Mouse (Mus musculus): ENCODE data around the gene Gh. TPM values are rescaled to one million over a fixed set of nuclear protein-coding genes. Genes with fewer than 3 reads are reported as not detected.

Gh gene
- polyA plus RNA-seq, 1 experiment from 2014 or later = not detected

- no peak overlapping the region for H3K27ac ChIP-seq
- H3K4me3 ChIP-seq = no peak overlapping the region
- H3K4me2 ChIP-seq = no peak overlapping the region
- 90% methylated on average over 10 of the region's 10 CpGs for WGBS (ENCODE audit: insufficient replicate concordance)
- no peak overlapping the region for H3K9ac ChIP-seq
- peaks cover 42% of the 10 kb centered on the region for H3K4me1 ChIP-seq
- H3K27me3 ChIP-seq (replicated peaks) = no peaks in the 10 kb centered on the region
- H3K9me3 ChIP-seq (replicated peaks) = no peaks in the 10 kb centered on the region
- H3K36me3 ChIP-seq = peaks cover 77% of the 10 kb centered on the region
- no peak for ATAC-seq
Observed at GRCm38 (mm10) chr11:106266431-106266830, 35.2 kb downstream of the Gh start.

DNA sequence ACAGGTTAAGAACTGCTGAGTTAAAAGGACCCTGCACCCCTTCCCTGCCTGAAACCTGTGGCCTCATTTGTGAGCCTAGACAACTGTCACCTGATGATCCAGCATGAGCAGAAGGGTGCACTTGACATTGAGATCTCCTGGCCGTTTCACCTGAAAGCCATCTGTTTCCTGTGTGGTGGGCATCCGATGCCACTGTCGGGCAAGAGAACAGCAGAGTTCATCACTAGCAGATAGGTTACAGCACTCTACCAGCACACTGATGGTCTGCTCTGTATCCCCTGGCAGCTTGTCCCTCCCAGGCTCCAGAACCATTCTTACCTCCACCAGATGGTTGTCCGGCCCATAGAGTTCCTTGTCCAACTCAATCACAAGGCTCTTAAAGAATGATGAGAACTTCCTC lies 36.1 kb downstream of the Gh start:
- H3K36me3 ChIP-seq = peaks cover 85% of the 10 kb centered on the region
- H3K4me2 ChIP-seq = no peak overlapping the region
- no peak for ATAC-seq
- no peak overlapping the region for H3K4me3 ChIP-seq
- H3K9me3 ChIP-seq (replicated peaks) = no peaks in the 10 kb centered on the region
- H3K4me1 ChIP-seq = peaks cover 33% of the 10 kb centered on the region
- H3K9ac ChIP-seq = no peak overlapping the region
- H3K27ac ChIP-seq = no peak overlapping the region
- no peaks in the 10 kb centered on the region for H3K27me3 ChIP-seq (replicated peaks)
- 74% methylated on average over 4 of the region's 4 CpGs for WGBS (ENCODE audit: insufficient replicate concordance)

DNA sequence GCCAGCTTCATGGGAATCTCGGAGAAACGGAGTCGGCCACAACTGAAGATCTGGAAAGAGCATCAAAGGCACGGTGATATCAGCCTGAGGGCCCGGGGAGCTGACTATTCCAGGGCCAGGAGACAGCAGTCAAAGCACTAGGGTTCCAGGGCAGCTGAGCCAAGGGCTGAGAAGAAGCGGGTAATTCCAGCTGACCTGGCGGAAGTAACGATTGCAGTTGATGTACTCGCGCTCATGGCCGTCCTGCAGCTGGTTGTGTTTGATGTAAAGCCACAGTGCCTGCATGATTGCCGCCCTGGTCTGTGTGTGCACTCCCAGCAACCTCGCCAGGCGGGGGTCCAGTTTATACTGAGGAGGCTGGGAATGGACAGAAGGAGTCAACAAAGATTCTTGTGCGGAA lies 36.7 kb downstream of the Gh start:
- Histone ChIP-seq H3K4me2 (no peak overlapping the region), H3K9me3 (replicated peaks) (no peaks in the 10 kb centered on the region), H3K36me3 (peaks cover 87% of the 10 kb centered on the region), H3K27ac (no peak overlapping the region), H3K27me3 (replicated peaks) (no peaks in the 10 kb centered on the region), H3K4me3 (no peak overlapping the region), H3K9ac (no peak overlapping the region), H3K4me1 (peaks cover 27% of the 10 kb centered on the region)
- WGBS (ENCODE audit: insufficient replicate concordance) = 89% methylated on average over 15 of the region's 15 CpGs
- ATAC-seq = no peak

DNA sequence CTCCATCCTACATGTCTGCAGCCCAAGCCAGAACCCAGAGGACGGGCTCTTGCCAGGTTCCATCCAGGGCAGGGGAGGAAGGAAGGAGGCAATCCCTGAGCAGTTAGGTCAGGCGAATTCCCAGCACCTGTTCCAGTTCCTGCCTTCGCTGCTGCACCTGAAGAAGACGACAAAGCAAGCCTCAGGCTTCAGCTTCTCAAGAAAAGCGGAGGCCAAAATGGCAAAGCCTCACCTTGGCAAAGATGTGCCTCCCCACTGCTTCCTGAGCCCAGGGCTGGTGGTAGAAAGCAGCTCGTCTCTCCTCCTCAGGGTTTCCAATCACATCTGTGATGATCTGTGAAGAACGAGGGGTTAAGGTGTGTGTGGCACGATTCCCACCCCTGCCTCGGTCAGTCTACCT lies 37.7 kb downstream of the Gh start:
- no peak for ATAC-seq

DNA sequence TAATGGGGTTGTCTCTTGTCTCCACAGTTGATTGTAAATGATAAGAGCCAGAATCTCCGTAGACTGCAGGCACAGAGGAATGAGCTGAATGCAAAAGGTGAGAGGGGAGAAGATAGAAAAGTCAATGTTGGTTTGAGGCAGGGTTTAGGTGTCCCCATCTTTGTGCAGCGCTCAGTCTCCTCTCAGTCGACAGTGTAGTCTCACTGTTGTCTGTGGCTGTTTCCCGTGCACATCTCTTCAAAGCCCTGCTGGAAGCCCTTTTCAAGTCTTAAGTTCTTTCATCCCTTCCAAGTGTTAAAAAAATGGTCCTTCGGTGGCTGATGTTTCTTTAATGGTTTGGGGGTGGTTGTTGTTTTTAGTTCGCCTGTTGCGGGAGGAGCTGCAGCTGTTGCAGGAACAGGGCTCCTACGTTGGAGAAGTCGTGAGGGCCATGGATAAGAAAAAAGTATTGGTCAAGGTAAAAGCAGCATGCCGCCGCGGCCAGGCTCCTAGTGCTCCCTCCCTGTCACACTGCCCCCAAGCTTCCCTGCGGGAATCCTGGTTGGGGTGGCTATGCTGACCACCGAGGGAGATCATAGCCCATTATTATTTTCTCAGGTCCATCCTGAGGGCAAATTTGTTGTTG lies 40.7 kb downstream of the Gh start:
- 81% methylated on average over 14 of the region's 14 CpGs for WGBS (ENCODE audit: insufficient replicate concordance)
- H3K4me1 ChIP-seq = peaks cover 17% of the 10 kb centered on the region
- no peak overlapping the region for H3K9ac ChIP-seq
- no peaks in the 10 kb centered on the region for H3K9me3 ChIP-seq (replicated peaks)
- ATAC-seq = no peak
- no peak overlapping the region for H3K27ac ChIP-seq
- no peak overlapping the region for H3K4me3 ChIP-seq
- H3K36me3 ChIP-seq = peaks cover 88% of the 10 kb centered on the region
- no peak overlapping the region for H3K4me2 ChIP-seq
- no peaks in the 10 kb centered on the region for H3K27me3 ChIP-seq (replicated peaks)

More for the DNA sequence above, 37.7 kb downstream of the Gh start:
- H3K9me3 ChIP-seq (replicated peaks) = no peaks in the 10 kb centered on the region
- peaks cover 97% of the 10 kb centered on the region for H3K36me3 ChIP-seq
- H3K9ac ChIP-seq = no peak overlapping the region
- no peak overlapping the region for H3K27ac ChIP-seq
- H3K4me2 ChIP-seq = no peak overlapping the region
- H3K4me1 ChIP-seq = peaks cover 20% of the 10 kb centered on the region
- H3K4me3 ChIP-seq = no peak overlapping the region
- WGBS (ENCODE audit: insufficient replicate concordance) = 76% methylated on average over 9 of the region's 9 CpGs
- no peaks in the 10 kb centered on the region for H3K27me3 ChIP-seq (replicated peaks)

GRCm38 (mm10) chr11:106256775-106257174 lies 44.9 kb downstream of the Gh start:
- Histone ChIP-seq H3K36me3 (peaks cover 75% of the 10 kb centered on the region), H3K4me1 (peaks cover 35% of the 10 kb centered on the region)

DNA sequence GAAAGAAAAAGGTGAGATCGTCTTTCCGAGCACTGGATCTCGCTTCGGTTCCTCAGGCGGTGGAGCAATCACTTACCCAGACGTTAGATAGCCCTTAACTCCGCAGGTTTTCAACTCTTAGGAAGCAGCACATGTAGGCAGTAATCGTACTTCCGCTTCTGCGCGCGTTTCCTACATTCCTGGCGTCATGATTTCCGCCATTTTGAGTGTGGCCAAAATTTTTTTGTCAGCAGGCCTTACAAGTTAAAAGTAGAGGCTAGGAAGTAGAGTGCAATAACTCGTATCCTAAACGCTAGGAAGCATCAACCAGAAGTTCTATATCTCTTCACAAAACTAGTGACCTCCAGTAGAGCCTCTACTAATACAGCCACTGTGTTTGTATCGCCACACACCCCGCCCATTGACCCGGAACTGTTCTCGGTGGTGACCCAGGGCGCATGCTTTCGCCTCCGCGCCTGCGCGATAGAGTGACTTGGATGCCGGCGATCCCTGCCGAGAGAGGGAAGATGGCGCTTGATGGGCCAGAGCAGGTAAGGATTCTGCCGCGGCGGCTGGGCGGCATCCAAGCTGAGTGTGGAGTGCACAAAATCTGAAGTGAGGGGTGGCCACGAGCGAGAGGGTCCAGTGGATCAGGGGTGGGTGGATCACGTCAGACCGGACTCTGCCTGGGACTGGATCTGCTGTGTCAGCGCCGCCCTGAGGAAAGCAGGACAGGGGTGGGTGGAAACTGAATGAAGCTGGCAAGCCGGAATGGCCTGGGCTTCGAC lies 45.8 kb downstream of the Gh start, which contains the start of the genes Ftsj3 and Psmc5:
Gene Ftsj3, minus strand, starts transcription at position 395 of the 767 bp plus-strand sequence.
Gene Psmc5, plus strand, starts transcription at position 470 of the 767 bp plus-strand sequence.
- WGBS (ENCODE audit: insufficient replicate concordance) = under 1% methylated on average over 42 of the region's 42 CpGs
- no peaks in the 10 kb centered on the region for H3K9me3 ChIP-seq (replicated peaks)
- peak within 1 kb of the TSS; percentile 86 for H3K27ac ChIP-seq
- peak; percentile 96 for ATAC-seq
- peaks cover 75% of the 10 kb centered on the region for H3K36me3 ChIP-seq
- H3K4me1 ChIP-seq = peaks cover 35% of the 10 kb centered on the region
- H3K4me2 ChIP-seq = peak within 1 kb of the TSS; percentile 81
- peak within 1 kb of the TSS; percentile 85 for H3K9ac ChIP-seq
- H3K4me3 ChIP-seq = peak within 1 kb of the TSS; percentile 79
- no peaks in the 10 kb centered on the region for H3K27me3 ChIP-seq (replicated peaks)

More at GRCm38 (mm10) chr11:106256775-106257174, 44.9 kb downstream of the Gh start:
- H3K4me3 ChIP-seq = peak overlapping the region; percentile 79
- H3K9me3 ChIP-seq (replicated peaks) = no peaks in the 10 kb centered on the region
- peak overlapping the region; percentile 86 for H3K27ac ChIP-seq
- 48% methylated on average over 5 of the region's 5 CpGs for WGBS (ENCODE audit: insufficient replicate concordance)
- peak overlapping the region; percentile 85 for H3K9ac ChIP-seq
- peak overlapping the region; percentile 81 for H3K4me2 ChIP-seq
- H3K27me3 ChIP-seq (replicated peaks) = no peaks in the 10 kb centered on the region
- ATAC-seq = no peak

DNA sequence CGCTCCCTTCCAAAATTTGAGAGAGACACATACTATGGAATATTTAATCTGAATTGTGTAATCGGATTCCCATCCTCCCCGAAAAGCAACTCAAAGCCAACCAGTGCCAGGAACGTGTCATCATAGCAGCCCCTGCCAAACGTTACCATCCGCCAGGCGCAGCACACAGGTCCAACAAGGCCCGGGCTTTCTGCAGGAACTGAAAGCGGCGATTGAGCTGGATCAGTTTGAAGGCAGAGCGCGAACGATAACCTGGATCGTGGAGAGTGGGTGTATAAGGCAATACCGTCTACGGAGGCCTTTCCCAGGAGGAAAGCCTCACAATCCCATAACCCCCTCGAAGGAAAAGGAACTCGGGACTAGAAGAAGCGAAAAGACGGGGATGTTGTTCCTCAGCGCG lies 46.5 kb downstream of the Gh start:
- peaks cover 75% of the 10 kb centered on the region for H3K36me3 ChIP-seq
- WGBS (ENCODE audit: insufficient replicate concordance) = 1% methylated on average over 22 of the region's 22 CpGs
- no peaks in the 10 kb centered on the region for H3K27me3 ChIP-seq (replicated peaks)
- peak overlapping the region; percentile 79 for H3K4me3 ChIP-seq
- peaks cover 35% of the 10 kb centered on the region for H3K4me1 ChIP-seq
- peak overlapping the region; percentile 81 for H3K4me2 ChIP-seq
- H3K9me3 ChIP-seq (replicated peaks) = no peaks in the 10 kb centered on the region
- H3K27ac ChIP-seq = peak overlapping the region; percentile 86
- no peak for ATAC-seq
- H3K9ac ChIP-seq = peak overlapping the region; percentile 85

DNA sequence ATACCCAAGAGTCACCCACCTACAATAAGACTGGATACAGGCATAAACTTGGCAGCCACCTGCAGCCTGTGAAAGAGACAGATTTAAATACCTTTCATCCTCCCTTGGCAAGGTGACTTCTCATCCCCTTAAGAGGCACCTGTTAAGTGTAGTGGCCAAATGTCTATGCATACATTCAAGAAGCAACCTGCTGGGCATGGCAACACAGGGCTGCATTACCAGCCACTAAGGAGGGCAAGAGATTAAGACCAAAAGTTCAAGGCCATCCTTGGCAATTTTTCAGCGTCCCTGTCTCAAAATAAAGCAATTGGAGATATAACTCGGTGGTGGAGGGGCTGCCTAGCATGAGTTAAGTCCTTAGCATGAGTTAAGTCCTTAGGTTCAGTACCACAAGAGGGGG lies 46.9 kb downstream of the Gh start:
- WGBS (ENCODE audit: insufficient replicate concordance) = 6% methylated on average over 2 of the region's 2 CpGs
- Histone ChIP-seq H3K4me3 (peak overlapping the region; percentile 79), H3K36me3 (peaks cover 76% of the 10 kb centered on the region), H3K9me3 (replicated peaks) (no peaks in the 10 kb centered on the region), H3K27me3 (replicated peaks) (no peaks in the 10 kb centered on the region), H3K4me2 (peak overlapping the region; percentile 81), H3K27ac (peak overlapping the region; percentile 86; the same call in 1 of the 2 replicates), H3K4me1 (peaks cover 35% of the 10 kb centered on the region), H3K9ac (peak overlapping the region; percentile 85)
- ATAC-seq = no peak

Other genes starting within 250 kb of the Gh start
- 9.6 and 10.6 TPM in 2 replicates for gene Taco1, start 235.8 kb downstream of the Gh start, polyA plus RNA-seq (2016; fragmentation: Nextera tagmentation; extraction: Ambion mirVana)
- 9.7 and 11.2 TPM in 2 replicates for gene Map3k3, start 217.3 kb downstream of the Gh start, polyA plus RNA-seq (2016; fragmentation: Nextera tagmentation; extraction: Ambion mirVana)
- gene Gm10840, start 141.0 kb downstream of the Gh start, polyA plus RNA-seq (2016; fragmentation: Nextera tagmentation; extraction: Ambion mirVana) = not detected in 2 replicates
- gene Limd2, start 141.0 kb downstream of the Gh start, polyA plus RNA-seq (2016; fragmentation: Nextera tagmentation; extraction: Ambion mirVana) = 109 and 112 TPM in 2 replicates
- 12.2 and 12.6 TPM in 2 replicates for gene Strada, start 99.7 kb downstream of the Gh start, polyA plus RNA-seq (2016; fragmentation: Nextera tagmentation; extraction: Ambion mirVana)
- gene Ccdc47, start 85.5 kb downstream of the Gh start, polyA plus RNA-seq (2016; fragmentation: Nextera tagmentation; extraction: Ambion mirVana) = 53.9 and 56.6 TPM in 2 replicates
- gene Ddx42, start 84.9 kb downstream of the Gh start, polyA plus RNA-seq (2016; fragmentation: Nextera tagmentation; extraction: Ambion mirVana) = 42.3 and 42.6 TPM in 2 replicates
- 80.9 and 83.5 TPM in 2 replicates for gene Ftsj3, start 45.8 kb downstream of the Gh start, polyA plus RNA-seq (2016; fragmentation: Nextera tagmentation; extraction: Ambion mirVana)
- 219 and 221 TPM in 2 replicates for gene Psmc5, start 45.7 kb downstream of the Gh start, polyA plus RNA-seq (2016; fragmentation: Nextera tagmentation; extraction: Ambion mirVana)
- gene Smarcd2, start 28.9 kb downstream of the Gh start, polyA plus RNA-seq (2016; fragmentation: Nextera tagmentation; extraction: Ambion mirVana) = 52.4 and 55.2 TPM in 2 replicates
- gene Tcam1, start 25.2 kb downstream of the Gh start, polyA plus RNA-seq (2016; fragmentation: Nextera tagmentation; extraction: Ambion mirVana) = 0.57 and 0.83 TPM in 2 replicates
- 4.2 and 5.3 TPM in 2 replicates for gene Cd79b, start 12.9 kb upstream of the Gh start, polyA plus RNA-seq (2016; fragmentation: Nextera tagmentation; extraction: Ambion mirVana)
- gene Scn4a, start 51.4 kb upstream of the Gh start, polyA plus RNA-seq (2016; fragmentation: Nextera tagmentation; extraction: Ambion mirVana) = 0.02 TPM in 1 of 2 replicates, not detected in the other
- gene Prr29, start 63.6 kb upstream of the Gh start, polyA plus RNA-seq (2016; fragmentation: Nextera tagmentation; extraction: Ambion mirVana) = not detected in 2 replicates
- 22.8 and 23.1 TPM in 2 replicates for gene Icam2, start 86.2 kb upstream of the Gh start, polyA plus RNA-seq (2016; fragmentation: Nextera tagmentation; extraction: Ambion mirVana)
- 6.7 and 6.8 TPM in 2 replicates for gene Ern1, start 186.0 kb upstream of the Gh start, polyA plus RNA-seq (2016; fragmentation: Nextera tagmentation; extraction: Ambion mirVana)